Mouse (Mus musculus) neural tube, embryonic 15.5 days (tissue): ENCODE results near the gene Cyp2d40. TPM values are rescaled to one million over a fixed set of nuclear protein-coding genes. Genes with fewer than 3 reads are reported as not detected.
"Not testable (repeated sequence)": the region's sequence is repeated elsewhere in the genome, so short reads cannot be mapped to it uniquely, and the experiment has no call there.

Source experiments
- ATAC-seq: fragments of 200-750 bp; cut with Nextera tagmentation; 2 replicates; pipeline ENCODE4 v1.8.0; 2017; ENCODE audit warnings: mild to moderate bottlenecking, moderate TSS enrichment, moderate library complexity; ENCODE audit not compliant: low FRiP score
- H3K27ac ChIP-seq: fragments of 300-500 bp; sonication (generic); replicated peaks from 2 replicates; pipeline ENCODE4 v1.5.1; 2015; ENCODE audit warnings: mild to moderate bottlenecking, inconsistent platforms
- H3K27me3 ChIP-seq: fragments of 300-500 bp; sonication (generic); replicated peaks from 2 replicates; pipeline ENCODE4 v1.6.1; 2015; ENCODE audit warnings: inconsistent platforms
- H3K36me3 ChIP-seq: fragments of 300-500 bp; sonication (generic); 2 replicates; pipeline ENCODE4 v1.6.1; 2015; ENCODE audit warnings: inconsistent platforms
- H3K4me1 ChIP-seq: fragments of 300-500 bp; sonication (generic); 2 replicates; pipeline ENCODE4 v1.6.1; 2015; ENCODE audit warnings: inconsistent platforms
- H3K4me2 ChIP-seq: fragments of 300-500 bp; sonication (generic); 2 replicates; pipeline ENCODE4 v1.6.1; 2015; ENCODE audit warnings: inconsistent platforms, mild to moderate bottlenecking, moderate library complexity
- H3K4me3 ChIP-seq: fragments of 300-500 bp; sonication (generic); replicated peaks from 2 replicates; pipeline ENCODE4 v1.5.1; 2015; ENCODE audit warnings: mild to moderate bottlenecking, inconsistent platforms
- H3K9ac ChIP-seq: fragments of 300-500 bp; sonication (generic); replicated peaks from 2 replicates; pipeline ENCODE4 v1.6.1; 2015; ENCODE audit warnings: mild to moderate bottlenecking, inconsistent platforms
- H3K9me3 ChIP-seq: fragments of 300-500 bp; sonication (generic); replicated peaks from 2 replicates; pipeline ENCODE4 v1.6.1; 2016; ENCODE audit warnings: inconsistent platforms
- WGBS: fragments of 180-500 bp; shearing (Covaris S2); methylation state at CpG from one replicate; pipeline ENCODE4 v1.1.7; 2015; ENCODE audit warnings: mixed read lengths; 5-methylcytosine and 5-hydroxymethylcytosine counted together
- microRNA-seq: library from miRNA; unstranded; fragments of <30 nt; microRNA quantifications from one replicate; pipeline ENCODE4, GENCODE M21; 2017
- polyA plus RNA-seq: library from polyadenylated mRNA; unstranded; fragments of >200 nt; fragmentation: Nextera tagmentation; extraction: Ambion mirVana; gene quantifications from 2 replicates; pipeline ENCODE4 v1.2.1, GENCODE M21; 2015

Gene Cyp2d40
- polyA plus RNA-seq, 1 experiment from 2014 or later = not detected

DNA sequence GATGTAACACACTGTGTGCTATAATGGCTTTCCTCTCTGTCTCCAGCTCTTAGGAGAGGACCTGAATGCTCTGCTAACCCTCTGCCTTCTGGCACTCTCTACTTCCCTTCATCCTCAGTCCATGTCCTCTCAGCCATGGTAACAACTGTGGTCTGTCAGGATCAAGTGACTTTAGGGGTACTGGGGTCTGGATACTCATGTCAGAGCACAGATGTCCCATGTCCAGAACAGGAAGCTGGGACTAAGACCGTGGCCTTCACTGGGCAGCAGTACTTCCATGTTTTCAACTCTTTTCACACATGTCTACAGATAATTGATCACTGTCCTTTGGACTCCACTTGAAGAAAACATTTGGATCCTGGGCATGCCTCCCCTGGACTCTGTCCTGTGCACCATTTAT lies 19.8 kb upstream of the Cyp2d40 start:
- no peak for ATAC-seq
- H3K36me3 ChIP-seq = no peaks in the 10 kb centered on the region
- H3K9ac ChIP-seq = no peak overlapping the region
- no peak overlapping the region for H3K27ac ChIP-seq
- no peaks in the 10 kb centered on the region for H3K9me3 ChIP-seq
- H3K4me1 ChIP-seq = no peaks in the 10 kb centered on the region
- no peak overlapping the region for H3K4me2 ChIP-seq
- no peak overlapping the region for H3K4me3 ChIP-seq
- no peaks in the 10 kb centered on the region for H3K27me3 ChIP-seq
- WGBS = 82% methylated on average over 1 of the region's 1 CpGs

DNA sequence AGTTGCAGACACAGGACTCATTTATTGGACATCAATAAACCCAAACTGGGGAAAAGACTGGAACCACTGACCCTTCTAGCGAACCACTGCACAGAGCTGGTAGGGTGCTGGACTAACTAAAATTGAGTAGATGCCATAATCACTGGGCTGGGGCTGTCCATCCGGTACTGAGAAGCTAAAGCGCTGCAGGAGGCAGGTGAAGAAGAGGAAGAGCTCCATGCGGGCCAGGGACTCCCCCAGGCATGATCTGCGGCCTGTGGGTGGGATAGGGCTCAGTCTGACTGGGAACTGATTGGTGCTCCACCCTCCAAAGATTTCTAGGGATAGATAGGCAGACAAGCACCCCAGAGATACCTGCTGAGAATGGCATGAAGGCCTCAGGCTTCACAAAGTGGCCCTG lies 13.9 kb upstream of the Cyp2d40 start:
- H3K4me3 ChIP-seq, H3K4me2 ChIP-seq, H3K4me1 ChIP-seq, ATAC-seq, H3K9me3 ChIP-seq, H3K36me3 ChIP-seq, H3K27ac ChIP-seq, H3K27me3 ChIP-seq, H3K9ac ChIP-seq: not testable (repeated sequence)
- 89% methylated on average over 5 of the region's 5 CpGs for WGBS

GRCm38 (mm10) chr15:82765943-82766342 lies 2.0 kb upstream of the Cyp2d40 start:
- H3K27me3 ChIP-seq = no peaks in the 10 kb centered on the region
- H3K9me3 ChIP-seq = no peaks in the 10 kb centered on the region
- no peak overlapping the region for H3K9ac ChIP-seq
- no peaks in the 10 kb centered on the region for H3K4me1 ChIP-seq
- no peak overlapping the region for H3K27ac ChIP-seq
- no peak for ATAC-seq
- H3K4me3 ChIP-seq = no peak overlapping the region
- no peak overlapping the region for H3K4me2 ChIP-seq
- no peaks in the 10 kb centered on the region for H3K36me3 ChIP-seq
- WGBS = 92% methylated on average over 2 of the region's 2 CpGs

- Histone ChIP-seq H3K9me3 (no peaks in the 10 kb centered on the region), H3K36me3 (no peaks in the 10 kb centered on the region), H3K4me3 (no peak overlapping the region), H3K4me2 (no peak overlapping the region), H3K27me3 (no peaks in the 10 kb centered on the region), H3K27ac (no peak overlapping the region), H3K9ac (no peak overlapping the region), H3K4me1 (no peaks in the 10 kb centered on the region)
- no peak for ATAC-seq
- WGBS = 87% methylated on average over 6 of the region's 6 CpGs
Observed at GRCm38 (mm10) chr15:82764881-82765280, 898 bp upstream of the Cyp2d40 start.

- Histone ChIP-seq H3K4me1 (no peaks in the 10 kb centered on the region), H3K36me3 (no peaks in the 10 kb centered on the region), H3K9ac (no peak overlapping the region), H3K9me3 (no peaks in the 10 kb centered on the region), H3K27me3 (no peaks in the 10 kb centered on the region), H3K4me2 (no peak overlapping the region), H3K4me3 (no peak overlapping the region), H3K27ac (no peak overlapping the region)
- 63% methylated on average over 1 of the region's 1 CpGs for WGBS
- ATAC-seq = no peak
Observed at GRCm38 (mm10) chr15:82748141-82748540, 15.8 kb downstream of the Cyp2d40 start.

GRCm38 (mm10) chr15:82747516-82747915 lies 16.5 kb downstream of the Cyp2d40 start:
- Histone ChIP-seq H3K27me3 (no peaks in the 10 kb centered on the region), H3K4me1 (no peaks in the 10 kb centered on the region), H3K9ac (no peak overlapping the region), H3K36me3 (no peaks in the 10 kb centered on the region), H3K27ac (no peak overlapping the region), H3K4me3 (no peak overlapping the region), H3K4me2 (no peak overlapping the region), H3K9me3 (no peaks in the 10 kb centered on the region)
- WGBS = 61% methylated on average over 1 of the region's 1 CpGs
- no peak for ATAC-seq

DNA sequence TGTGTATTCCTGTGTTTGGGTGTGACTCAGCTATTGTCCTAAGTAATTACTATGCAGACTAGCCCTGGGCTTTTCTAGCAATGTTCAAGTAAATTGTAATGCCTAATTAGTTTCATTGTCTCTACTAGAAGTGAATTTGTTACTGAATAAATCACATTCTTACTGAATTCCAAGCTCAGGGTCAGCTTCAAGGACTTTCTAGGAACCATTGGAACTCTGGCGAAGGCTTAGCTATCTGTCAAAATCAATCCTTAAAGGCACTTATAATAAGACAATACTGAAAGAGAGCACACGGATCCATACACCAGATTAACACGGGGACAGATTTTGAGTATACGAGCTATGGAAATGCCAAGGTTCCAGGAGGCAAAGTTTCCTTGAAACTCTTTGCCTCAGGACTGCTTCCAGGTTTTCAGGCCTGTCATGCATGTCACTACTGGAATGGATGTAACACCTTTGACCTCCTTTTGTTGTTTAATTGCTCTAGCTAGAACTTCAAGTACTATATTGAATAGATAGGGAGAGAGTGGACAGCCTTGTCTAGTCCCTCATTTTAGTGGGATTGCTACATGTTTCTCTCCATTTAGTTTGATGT lies 30.6 kb downstream of the Cyp2d40 start:
- not testable (repeated sequence) for H3K36me3 ChIP-seq, H3K9me3 ChIP-seq, H3K4me1 ChIP-seq, H3K4me2 ChIP-seq, H3K4me3 ChIP-seq, H3K27me3 ChIP-seq, ATAC-seq, H3K27ac ChIP-seq, H3K9ac ChIP-seq
- 88% methylated on average over 4 of the region's 4 CpGs for WGBS

Small RNA genes lying within 50 kb of the gene (microRNA-seq; reads per million reads assigned to microRNA genes)
- gene Gm27618 = not detected

Other genes starting within 250 kb of the Cyp2d40 start
- not detected in 2 replicates for gene Cyp2d12, start 209.1 kb downstream of the Cyp2d40 start, polyA plus RNA-seq
- gene Cyp2d34, start 143.2 kb downstream of the Cyp2d40 start, polyA plus RNA-seq = not detected in 2 replicates
- gene Cyp2d26, start 30.1 kb upstream of the Cyp2d40 start, polyA plus RNA-seq = 0.45 TPM in 1 of 2 replicates, not detected in the other
- gene Tcf20, start 223.7 kb upstream of the Cyp2d40 start, polyA plus RNA-seq = 11.2 and 11.5 TPM in 2 replicates